Mouse (Mus musculus): ENCODE measurements around the gene 4930442H23Rik. TPM values are rescaled to one million over a fixed set of nuclear protein-coding genes. Genes with fewer than 3 reads are reported as not detected.

4930442H23Rik gene
- total RNA-seq, 2 experiments from 2014 or later = not detected

- DNase-seq = no peak
Measured at GRCm38 (mm10) chr10:81143845-81144437, 39.7 kb downstream of the 4930442H23Rik start.

GRCm38 (mm10) chr10:81143157-81143633 lies 40.5 kb downstream of the 4930442H23Rik start:
- no peak for DNase-seq

GRCm38 (mm10) chr10:81142551-81142981 lies 41.1 kb downstream of the 4930442H23Rik start:
- DNase-seq = no peak

GRCm38 (mm10) chr10:81141455-81142210 lies 42.0 kb downstream of the 4930442H23Rik start:
- DNase-seq = no peak

GRCm38 (mm10) chr10:81140717-81141454 lies 42.8 kb downstream of the 4930442H23Rik start:
- no peak for DNase-seq

GRCm38 (mm10) chr10:81140005-81140404 lies 43.6 kb downstream of the 4930442H23Rik start:
- no peak for DNase-seq

GRCm38 (mm10) chr10:81139529-81139846 lies 44.2 kb downstream of the 4930442H23Rik start:
- no peak for DNase-seq

- DNase-seq = no peak
Measured at GRCm38 (mm10) chr10:81138821-81139528, 44.7 kb downstream of the 4930442H23Rik start.

GRCm38 (mm10) chr10:81138131-81138782 lies 45.4 kb downstream of the 4930442H23Rik start:
- peak; percentile 57 for DNase-seq

- peak; percentile 100 for DNase-seq
Measured at GRCm38 (mm10) chr10:81137252-81138130, 46.2 kb downstream of the 4930442H23Rik start.

- peak; percentile 86 for DNase-seq
Measured at GRCm38 (mm10) chr10:81136706-81137231, 46.9 kb downstream of the 4930442H23Rik start.

- DNase-seq = peak; percentile 73
Measured at GRCm38 (mm10) chr10:81135831-81136705, 47.6 kb downstream of the 4930442H23Rik start.

GRCm38 (mm10) chr10:81134966-81135681 lies 48.5 kb downstream of the 4930442H23Rik start, which contains the start of gene Zbtb7a:
TSS of gene Zbtb7a (plus strand) at chr10:81135220.
- DNase-seq = peak; percentile 48

GRCm38 (mm10) chr10:81134181-81134587 lies 49.5 kb downstream of the 4930442H23Rik start:
- DNase-seq = peak; percentile 63

Measured in gastrocnemius, postnatal 10 days (tissue).